Mouse (Mus musculus) MN1 (cell line): ENCODE data around the gene Pde4d.

Experiments used
- DNase-seq: peaks from one replicate; pipeline ENCODE4 v3.0.0-alpha.2; 2016; ENCODE audit warnings: low spot score

Pde4d gene

DNA sequence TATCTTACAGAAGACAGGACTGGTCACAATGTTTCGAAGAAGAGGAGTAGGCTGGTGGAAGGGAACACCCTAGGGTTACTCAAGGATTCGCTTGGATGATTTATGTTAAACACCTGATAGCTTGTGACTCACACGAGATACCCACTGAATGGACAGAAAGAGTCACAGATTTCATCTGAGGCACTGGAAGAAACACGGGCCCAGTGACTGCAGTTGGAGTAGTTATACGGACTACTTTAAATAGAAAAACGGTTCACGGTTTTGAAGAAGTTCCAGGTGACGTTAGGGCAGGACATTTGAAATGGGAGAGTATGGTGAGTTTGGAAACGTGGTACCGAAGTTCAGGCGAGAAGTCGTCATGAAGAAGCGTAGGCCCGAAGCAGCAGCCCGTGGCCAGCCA lies 1475.0 kb downstream of the Pde4d start:
- DNase-seq, result no peak

DNA sequence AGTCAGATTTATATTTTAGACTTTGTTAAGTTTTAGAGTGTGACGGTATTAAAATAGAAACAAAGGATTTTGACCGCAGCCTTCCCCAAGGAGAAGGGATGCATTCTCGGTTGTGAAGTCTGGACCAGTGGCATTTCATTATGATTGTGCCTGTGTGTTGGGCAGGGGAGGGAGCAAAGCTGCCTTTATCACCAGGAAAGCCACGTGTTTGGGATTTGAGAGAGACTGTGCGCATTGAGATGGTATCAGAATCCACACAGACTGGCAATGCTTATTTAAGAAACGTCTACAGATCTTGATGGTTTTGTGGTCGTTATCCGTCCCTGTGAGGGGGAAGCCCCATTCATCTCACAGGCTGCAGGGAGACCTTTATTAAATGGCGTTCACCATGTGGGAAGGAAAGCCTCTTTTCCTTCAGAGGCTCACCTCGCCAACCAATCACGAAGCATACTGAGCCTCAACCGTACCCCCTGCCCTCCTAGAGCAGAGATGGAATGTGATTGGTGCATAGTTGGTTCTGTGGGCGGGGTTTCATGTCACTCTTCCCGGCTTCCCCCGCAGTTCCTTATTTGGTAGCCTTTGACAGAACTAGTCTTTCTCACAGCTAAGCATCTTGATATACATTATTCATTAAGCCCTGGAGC lies 1476.7 kb downstream of the Pde4d start:
- no peak for DNase-seq

DNA sequence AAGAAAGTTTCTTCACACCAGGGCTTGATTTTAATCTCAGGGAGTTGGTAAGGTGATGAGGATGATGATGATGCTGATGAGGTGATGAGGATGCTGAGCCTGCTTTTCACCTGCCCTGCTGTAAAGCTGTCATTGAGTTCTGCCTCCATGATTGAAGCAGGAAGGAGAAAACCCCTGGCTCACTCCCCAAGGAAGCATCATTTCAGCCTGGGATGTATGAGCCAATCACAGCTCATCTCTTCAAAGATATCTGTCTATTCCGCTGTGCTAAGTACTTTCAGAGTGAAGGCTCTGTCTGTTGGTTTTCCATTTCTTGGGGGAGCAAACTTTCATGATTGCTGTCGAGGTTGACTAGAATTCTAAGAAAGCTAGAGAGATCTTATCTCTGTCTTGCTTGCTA lies 1478.0 kb downstream of the Pde4d start:
- no peak for DNase-seq

DNA sequence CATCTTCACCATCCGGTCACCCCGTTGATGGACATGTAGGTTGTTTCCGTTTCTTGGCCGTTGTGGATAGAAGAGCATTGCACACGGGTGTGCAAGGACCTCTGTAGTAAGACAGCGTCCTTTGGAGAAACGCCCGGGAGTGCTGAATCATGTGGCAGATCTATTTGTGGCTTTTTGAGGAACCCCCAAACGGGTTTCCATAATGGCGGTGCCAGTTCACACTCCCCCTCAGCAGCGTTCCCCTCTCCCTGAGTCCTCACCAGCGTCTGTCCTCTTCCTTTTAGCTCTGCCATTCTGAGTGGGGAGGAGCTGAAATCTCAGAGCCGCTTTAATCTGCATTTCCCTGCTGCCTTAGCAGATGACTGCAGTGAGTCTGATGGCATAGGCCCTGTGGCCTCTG lies 1482.9 kb downstream of the Pde4d start:
- no peak for DNase-seq

DNA sequence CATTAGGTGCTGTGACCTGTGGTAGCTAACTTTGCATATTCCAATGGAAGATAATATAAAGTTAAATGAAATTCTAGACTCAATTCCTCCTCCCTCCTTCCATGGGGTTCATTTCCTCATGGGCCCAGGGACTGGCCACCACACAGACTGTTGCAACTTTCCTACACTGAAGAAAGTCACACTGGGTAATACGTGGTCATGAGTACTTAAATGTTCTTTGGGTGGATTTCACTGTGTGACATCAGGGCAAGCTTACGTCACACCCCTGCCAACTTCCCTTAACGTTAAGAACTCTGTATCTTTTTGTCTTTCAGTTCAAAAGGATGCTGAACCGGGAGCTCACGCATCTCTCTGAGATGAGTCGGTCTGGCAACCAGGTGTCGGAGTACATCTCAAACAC lies 1483.8 kb downstream of the Pde4d start:
- DNase-seq, result no peak

DNA sequence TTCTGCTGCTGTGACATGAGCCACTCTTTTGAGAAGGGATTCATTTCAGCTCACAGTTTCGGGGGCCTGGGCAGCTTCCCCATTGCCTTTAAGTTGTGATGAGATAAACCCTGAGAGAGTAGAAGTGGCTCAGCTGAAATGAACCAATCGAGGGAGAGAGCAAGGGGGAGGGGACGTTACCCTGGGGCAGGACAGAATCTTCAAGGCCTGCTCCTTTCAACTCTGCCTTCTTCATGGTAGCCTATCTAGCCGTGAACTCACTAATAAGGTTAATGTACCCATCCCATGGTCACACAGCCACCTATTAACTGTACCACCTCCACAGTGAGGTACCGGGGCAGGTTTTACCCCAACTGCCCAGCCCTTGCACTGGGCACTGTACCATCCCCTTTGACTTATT lies 1487.1 kb downstream of the Pde4d start:
- DNase-seq, result no peak

DNA sequence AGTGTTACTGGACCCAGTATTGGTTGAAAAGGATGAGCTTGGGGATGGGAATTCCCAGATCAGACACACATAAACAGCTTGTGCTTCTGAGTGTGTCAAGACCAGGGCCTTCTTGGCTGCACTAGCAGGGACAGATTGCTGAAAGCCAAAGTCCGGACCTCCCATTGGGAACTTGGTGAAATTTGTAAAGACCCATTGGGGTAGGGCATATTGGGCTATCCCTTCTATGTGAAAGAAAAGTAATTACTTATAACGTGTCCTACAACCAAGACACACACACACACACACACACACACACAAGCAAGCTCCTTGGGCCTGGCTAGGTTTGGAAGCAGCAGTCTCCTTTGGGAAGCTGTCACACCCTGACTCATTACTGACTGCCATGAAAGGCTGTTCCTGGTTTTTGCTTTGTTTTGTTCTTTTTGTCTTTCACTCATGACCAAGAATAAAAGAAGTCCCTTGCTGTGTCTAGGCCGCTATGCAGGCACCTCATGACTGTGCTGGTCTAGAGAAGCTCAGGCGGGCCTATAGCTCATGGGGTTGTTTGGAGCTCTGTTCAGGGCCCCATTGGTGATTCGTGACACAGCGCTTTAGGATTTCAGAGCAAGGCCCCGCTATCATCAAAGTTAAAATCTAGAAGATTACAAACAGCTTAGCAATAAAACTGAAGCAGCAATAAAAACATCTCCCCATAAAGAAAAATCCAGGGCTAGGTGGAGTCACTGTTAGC lies 1495.2 kb downstream of the Pde4d start:
- no peak for DNase-seq

DNA sequence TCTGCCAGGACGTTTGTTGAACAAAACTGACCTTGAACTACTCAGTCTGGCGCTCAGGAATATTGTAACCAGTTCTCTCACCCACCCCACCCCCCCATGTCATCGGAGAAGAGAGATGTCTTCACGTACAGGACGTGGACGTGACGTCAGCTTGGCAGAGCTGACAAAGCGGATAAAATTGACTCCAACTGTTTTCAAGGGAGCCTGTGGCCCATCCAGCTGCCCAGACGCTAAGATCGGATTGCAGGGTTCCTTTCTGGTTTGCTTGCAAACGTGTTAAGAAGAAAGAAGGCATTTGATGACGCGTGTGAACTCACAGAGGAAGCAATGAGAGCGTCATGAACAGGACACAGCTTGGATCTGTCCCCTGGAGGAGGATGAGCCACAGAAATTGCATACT lies 1501.7 kb downstream of the Pde4d start:
- DNase-seq, result no peak

DNA sequence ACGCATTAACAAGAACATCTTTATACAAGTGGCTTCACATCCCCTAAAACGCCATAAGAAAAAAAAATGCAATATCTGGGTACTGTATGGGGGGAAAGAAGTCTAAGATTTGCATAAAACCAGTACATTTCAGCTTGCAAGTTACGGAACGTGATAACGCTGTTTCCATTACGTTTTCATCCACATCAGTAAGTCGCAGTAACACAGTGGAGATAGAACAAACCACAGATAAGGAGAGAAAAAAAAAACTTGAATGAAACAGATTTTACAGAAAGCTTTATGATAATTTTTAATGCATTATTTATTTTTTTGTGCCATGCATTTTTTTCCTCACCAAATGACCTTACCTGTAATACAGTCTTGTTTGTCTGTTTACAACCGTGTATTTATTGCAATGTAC lies 1504.4 kb downstream of the Pde4d start:
- no peak for DNase-seq

DNA sequence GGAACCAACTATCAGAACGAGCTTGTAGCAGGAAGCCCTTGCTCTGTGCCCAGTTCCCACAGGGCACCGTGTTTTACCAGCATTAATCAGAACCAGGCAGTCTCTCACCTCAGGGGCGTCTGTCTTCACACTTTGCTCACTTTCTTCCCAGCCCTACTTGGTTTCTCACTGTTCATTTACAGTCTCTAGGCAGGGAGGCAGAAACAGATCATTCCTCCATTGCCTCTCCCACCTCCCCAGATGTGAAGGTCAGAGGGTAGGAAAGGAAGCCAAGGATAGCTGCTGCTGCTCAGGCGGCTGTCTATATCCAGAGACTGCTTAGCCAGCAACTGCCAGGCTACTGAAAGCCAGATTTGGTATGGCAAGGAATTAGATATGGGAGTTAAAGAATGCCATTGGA lies 1508.2 kb downstream of the Pde4d start:
- DNase-seq, result no peak

DNA sequence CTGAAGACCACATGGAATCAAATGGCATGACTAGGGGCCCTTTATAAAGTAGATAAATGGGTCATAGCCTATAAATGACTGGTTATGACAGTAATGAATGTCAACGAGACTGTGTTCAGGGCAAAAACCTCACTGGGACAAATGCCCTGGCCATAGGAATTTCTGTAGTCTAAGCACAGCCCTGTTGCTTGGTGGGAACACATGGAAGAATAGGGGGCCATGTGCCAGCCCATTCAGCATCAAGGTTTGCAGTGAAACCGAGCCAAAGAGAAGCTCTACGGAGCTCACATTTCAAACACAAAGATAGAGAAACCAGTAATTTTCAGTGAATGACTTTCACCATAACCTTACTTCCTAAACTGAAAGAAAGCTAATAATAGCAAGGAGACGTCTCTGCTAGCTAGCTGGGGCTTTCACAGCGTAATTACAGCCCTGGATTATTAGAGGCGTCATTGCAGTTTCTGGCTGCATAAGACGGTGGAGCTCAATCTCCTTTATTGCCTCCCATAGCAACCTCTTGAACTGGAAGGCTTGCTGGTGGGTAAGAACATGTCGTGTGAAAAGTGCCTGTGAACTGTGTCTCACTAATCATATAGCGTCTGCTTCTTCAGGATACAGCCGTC lies 1533.2 kb downstream of the Pde4d start:
- DNase-seq, result no peak

DNA sequence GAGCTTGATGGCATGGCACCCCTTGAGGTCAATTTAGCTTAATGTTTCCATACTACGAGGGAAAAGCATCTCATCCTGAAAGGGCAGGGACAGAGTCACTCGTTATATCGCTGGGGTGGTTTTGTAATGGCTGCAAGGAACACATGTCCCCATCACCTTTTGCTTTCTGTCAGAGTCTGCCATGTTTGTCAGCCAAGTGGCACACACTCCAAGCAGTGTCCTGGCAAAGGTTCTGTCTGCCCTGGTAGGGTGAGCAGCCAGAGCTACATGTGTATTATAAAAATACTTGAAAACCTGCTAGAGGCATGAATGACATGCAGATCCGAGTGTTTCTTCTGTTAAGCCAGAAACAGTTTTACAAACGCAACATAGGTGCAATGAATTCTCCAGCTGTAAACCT lies 1535.7 kb downstream of the Pde4d start:
- DNase-seq, result no peak

DNA sequence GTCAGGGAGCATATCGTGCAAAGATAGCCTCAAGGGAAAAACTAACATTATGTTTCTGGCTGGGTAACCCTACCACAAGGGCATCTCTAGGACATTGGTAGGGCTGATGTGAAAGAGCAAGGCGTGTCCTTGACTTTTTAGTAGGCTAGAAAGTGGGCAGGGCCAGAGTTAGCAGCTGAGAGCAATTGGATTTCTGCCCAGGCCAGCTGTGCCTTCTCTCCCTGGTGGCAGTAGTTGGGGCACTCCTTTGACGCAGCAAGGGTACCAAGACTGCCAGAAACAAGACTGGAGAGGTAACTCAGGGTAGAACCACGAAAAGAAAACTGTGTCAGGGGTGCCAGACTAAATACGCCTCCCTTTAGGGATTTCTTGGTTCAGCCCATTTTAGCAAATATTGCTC lies 1536.1 kb downstream of the Pde4d start:
- peak; percentile 46 for DNase-seq

DNA sequence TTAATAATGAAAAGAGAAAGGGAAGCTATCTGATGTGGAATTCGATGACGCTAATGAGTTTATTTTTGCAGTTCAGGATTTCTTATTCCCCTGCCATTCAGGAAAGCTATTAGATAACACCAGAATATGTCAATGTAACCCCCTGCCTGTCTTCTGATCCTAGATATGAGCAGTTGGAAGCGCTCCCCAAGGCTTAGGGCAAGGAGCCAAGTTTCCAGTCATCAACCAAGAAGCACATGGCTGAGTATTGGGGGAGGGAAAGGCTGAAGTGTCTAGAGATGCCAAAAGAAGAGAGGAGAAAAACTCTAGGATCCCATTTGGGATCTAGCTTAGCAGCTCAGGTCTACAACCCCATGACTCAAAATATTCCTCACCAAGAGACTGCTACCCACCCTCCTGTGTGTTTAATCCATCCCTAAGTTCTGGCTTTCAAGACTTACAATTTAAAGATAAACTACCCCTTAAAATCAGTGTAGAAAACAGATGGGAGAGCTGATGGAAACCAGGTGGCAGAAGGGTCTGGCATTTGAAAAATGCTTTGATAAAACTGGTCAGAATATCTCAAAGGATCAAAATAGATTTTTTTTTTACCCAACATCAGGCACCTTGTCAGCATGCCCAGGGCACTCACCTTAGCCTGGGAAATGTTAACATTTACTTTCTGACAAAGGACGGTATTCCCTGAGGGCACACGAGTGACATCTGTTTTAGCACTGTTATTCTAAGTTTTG lies 1543.2 kb downstream of the Pde4d start:
- peak; percentile 81 for DNase-seq

DNA sequence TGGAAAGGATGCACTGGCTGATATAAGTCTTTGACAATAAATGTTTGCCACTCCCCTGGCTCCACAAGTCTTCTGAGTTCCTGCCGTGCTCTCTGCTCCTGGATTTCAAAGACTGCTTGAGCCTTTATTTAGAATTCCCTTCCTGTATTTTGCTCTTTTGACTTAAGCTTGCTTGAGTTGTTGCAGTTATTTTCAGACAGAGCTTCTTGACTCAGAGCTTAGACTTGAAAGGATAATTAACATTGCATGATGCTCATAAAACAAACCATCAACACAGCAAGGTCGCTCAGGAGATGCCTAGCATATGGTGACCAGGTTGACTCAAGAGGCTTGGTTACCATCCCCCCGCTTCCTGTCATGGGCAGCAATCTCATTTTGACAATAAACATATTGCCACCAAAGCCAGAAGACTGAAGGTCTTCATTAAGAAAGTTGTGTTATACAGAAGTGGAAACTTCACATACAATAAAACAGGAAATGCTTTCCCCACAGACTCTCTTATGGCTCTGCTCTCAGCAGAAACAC lies 1544.6 kb downstream of the Pde4d start:
- DNase-seq, result no peak

DNA sequence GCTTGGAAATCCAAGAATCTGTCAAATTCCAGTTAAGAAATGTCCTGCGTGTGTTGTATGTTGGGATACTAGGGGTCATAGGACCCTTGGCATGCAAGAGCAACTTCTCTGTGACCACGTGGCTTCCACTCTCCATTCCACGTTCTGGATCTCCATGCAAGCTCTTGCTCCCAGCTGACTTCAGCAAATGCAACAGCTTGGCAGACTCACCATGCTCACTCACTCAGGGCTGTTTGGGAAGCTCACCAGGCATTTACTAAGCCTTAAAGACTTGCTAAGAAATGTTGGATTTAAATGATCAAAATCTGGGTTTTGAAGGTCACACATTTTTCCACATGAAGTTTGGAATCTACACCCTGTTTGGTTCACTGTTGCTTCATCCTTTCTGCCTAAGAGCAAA lies 1552.3 kb downstream of the Pde4d start:
- no peak for DNase-seq
